Mouse (Mus musculus): Measurements from ENCODE around the gene Mettl27. TPM values are rescaled to one million over a fixed set of nuclear protein-coding genes. Genes with fewer than 3 reads are reported as not detected.
A peak's percentile ranks its signal among the peaks of the same experiment; 100 is the strongest.

Mettl27 gene
- total RNA-seq, 2 experiments from 2014 or later, result 8.2 to 10.8 TPM

GRCm38 (mm10) chr5:134967164-134967944 lies 35.2 kb downstream of the Mettl27 start:
- no peak overlapping the region for H3K27ac ChIP-seq
- no peak for DNase-seq (ENCODE audit: low spot score in 2 of 2)
- no peak overlapping the region for H3K4me3 ChIP-seq
- no peak for TF ChIP-seq CTCF (conservative IDR thresholded peaks at IDR 0.05)

GRCm38 (mm10) chr5:134970671-134971070 lies 38.5 kb downstream of the Mettl27 start:
- H3K27ac ChIP-seq, result no peak overlapping the region
- no peak overlapping the region for H3K4me3 ChIP-seq
- no peak for DNase-seq (ENCODE audit: low spot score in 2 of 2)
- no peak for TF ChIP-seq CTCF (conservative IDR thresholded peaks at IDR 0.05)

- H3K27ac ChIP-seq, result no peak overlapping the region
- no peak overlapping the region for H3K4me3 ChIP-seq
- no peak for TF ChIP-seq CTCF (conservative IDR thresholded peaks at IDR 0.05)
- DNase-seq (ENCODE audit: low spot score in 2 of 2), result no peak
Observed at GRCm38 (mm10) chr5:134973081-134973480, 40.9 kb downstream of the Mettl27 start.

- H3K4me3 ChIP-seq, result no peak overlapping the region
Observed at GRCm38 (mm10) chr5:134973526-134973925, 41.4 kb downstream of the Mettl27 start.

GRCm38 (mm10) chr5:134974294-134974693 lies 42.1 kb downstream of the Mettl27 start:
- DNase-seq (ENCODE audit: low spot score in 2 of 2), result no peak
- no peak overlapping the region for H3K27ac ChIP-seq
- H3K4me3 ChIP-seq, result no peak overlapping the region
- TF ChIP-seq CTCF (conservative IDR thresholded peaks at IDR 0.05), result no peak

More at GRCm38 (mm10) chr5:134973526-134973925, 41.4 kb downstream of the Mettl27 start:
- no peak for TF ChIP-seq CTCF (conservative IDR thresholded peaks at IDR 0.05)
- no peak for DNase-seq (ENCODE audit: low spot score in 2 of 2)
- H3K27ac ChIP-seq, result no peak overlapping the region

GRCm38 (mm10) chr5:134974921-134975320 lies 42.8 kb downstream of the Mettl27 start:
- no peak overlapping the region for H3K27ac ChIP-seq
- no peak overlapping the region for H3K4me3 ChIP-seq
- DNase-seq (ENCODE audit: low spot score in 2 of 2), result no peak
- TF ChIP-seq CTCF (conservative IDR thresholded peaks at IDR 0.05), result no peak

- DNase-seq (ENCODE audit: low spot score in 2 of 2), result no peak
- no peak overlapping the region for H3K27ac ChIP-seq
- no peak overlapping the region for H3K4me3 ChIP-seq
- no peak for TF ChIP-seq CTCF (conservative IDR thresholded peaks at IDR 0.05)
Observed at GRCm38 (mm10) chr5:134976164-134976563, 44.0 kb downstream of the Mettl27 start.

- no peak for TF ChIP-seq CTCF (conservative IDR thresholded peaks at IDR 0.05)
- Histone ChIP-seq H3K27ac (no peak overlapping the region), H3K4me3 (no peak overlapping the region)
- DNase-seq (ENCODE audit: low spot score in 2 of 2), result no peak
Observed at GRCm38 (mm10) chr5:134976577-134977250, 44.5 kb downstream of the Mettl27 start.

- H3K4me3 ChIP-seq, result no peak overlapping the region
- no peak for DNase-seq (ENCODE audit: low spot score in 2 of 2)
- H3K27ac ChIP-seq, result no peak overlapping the region
- TF ChIP-seq CTCF (conservative IDR thresholded peaks at IDR 0.05), result no peak
Observed at GRCm38 (mm10) chr5:134977837-134978236, 45.7 kb downstream of the Mettl27 start.

GRCm38 (mm10) chr5:134981149-134981548 lies 49.0 kb downstream of the Mettl27 start:
- H3K4me3 ChIP-seq, result no peak overlapping the region
- TF ChIP-seq CTCF (conservative IDR thresholded peaks at IDR 0.05), result no peak
- no peak overlapping the region for H3K27ac ChIP-seq
- no peak for DNase-seq (ENCODE audit: low spot score in 2 of 2)

GRCm38 (mm10) chr5:134983111-134983510 lies 50.9 kb downstream of the Mettl27 start:
- no peak for TF ChIP-seq CTCF (conservative IDR thresholded peaks at IDR 0.05)
- DNase-seq (ENCODE audit: low spot score in 2 of 2), result no peak
- Histone ChIP-seq H3K27ac (no peak overlapping the region), H3K4me3 (no peak overlapping the region)

GRCm38 (mm10) chr5:134983771-134984170 lies 51.6 kb downstream of the Mettl27 start:
- no peak for TF ChIP-seq CTCF (conservative IDR thresholded peaks at IDR 0.05)
- H3K27ac ChIP-seq, result no peak overlapping the region
- H3K4me3 ChIP-seq, result no peak overlapping the region
- DNase-seq (ENCODE audit: low spot score in 2 of 2), result no peak

GRCm38 (mm10) chr5:134985633-134986297 lies 53.6 kb downstream of the Mettl27 start, which contains the start of gene Cldn3:
Gene Cldn3 (plus strand): TSS chr5:134986214.
- no peak for TF ChIP-seq CTCF (conservative IDR thresholded peaks at IDR 0.05)
- Histone ChIP-seq H3K27ac (no peak within 1 kb of the TSS), H3K4me3 (peak within 1 kb of the TSS; percentile 30)
- no peak for DNase-seq (ENCODE audit: low spot score in 2 of 2)
